Mouse (Mus musculus) midbrain, embryonic 10.5 days (tissue): ENCODE data around the gene Gucy2g. TPM values are rescaled to one million over a fixed set of nuclear protein-coding genes. Genes with fewer than 3 reads are reported as not detected.

ENCODE experiments used
- microRNA-seq: library from miRNA; unstranded; fragments of <30 nt; microRNA quantifications from one replicate; pipeline ENCODE4, GENCODE M21; 2017
- polyA plus RNA-seq: library from polyadenylated mRNA; unstranded; fragments of >200 nt; fragmentation: Nextera tagmentation; extraction: Ambion mirVana; gene quantifications from 2 replicates; pipeline ENCODE4 v1.2.1, GENCODE M21; 2016

The Gucy2g gene
- polyA plus RNA-seq, 1 experiment from 2014 or later = not detected

Small RNAs within 50 kb of the gene (microRNA-seq; reads per million reads assigned to microRNA genes)
- 0.90 reads per million for gene Mir6715

Other genes starting within 250 kb of the Gucy2g start
- gene Gpam, start 114.0 kb downstream of the Gucy2g start, polyA plus RNA-seq = 21.9 and 28.5 TPM in 2 replicates
- gene Tectb, start 60.5 kb downstream of the Gucy2g start, polyA plus RNA-seq = 0.12 TPM in 1 of 2 replicates, not detected in the other
- 18.5 and 18.9 TPM in 2 replicates for gene Acsl5, start 10.7 kb upstream of the Gucy2g start, polyA plus RNA-seq
- gene Zdhhc6, start 74.8 kb upstream of the Gucy2g start, polyA plus RNA-seq = 127 and 133 TPM in 2 replicates
- gene Vti1a, start 75.1 kb upstream of the Gucy2g start, polyA plus RNA-seq = 32.7 and 33.0 TPM in 2 replicates